Mouse (Mus musculus) lung, embryonic 14.5 days (tissue): ENCODE data around the gene Surf1. TPM values are rescaled to one million over a fixed set of nuclear protein-coding genes. Genes with fewer than 3 reads are reported as not detected.

Experiments
- ATAC-seq: fragments of 200-750 bp; cut with Nextera tagmentation; 2 replicates; pipeline ENCODE4 v1.8.0; 2017; ENCODE audit warnings: mild to moderate bottlenecking, moderate TSS enrichment, moderate library complexity; ENCODE audit not compliant: insufficient read depth
- DNase-seq: peaks from one replicate; pipeline ENCODE4 v3.0.0-alpha.2; 2015
- H3K27ac ChIP-seq: fragments of 300-500 bp; sonication (generic); 2 replicates; pipeline ENCODE4 v1.5.1; 2014; ENCODE audit warnings: low read depth, mild to moderate bottlenecking, moderate library complexity
- H3K27me3 ChIP-seq: fragments of 300-500 bp; sonication (generic); 2 replicates; pipeline ENCODE4 v1.6.1; 2014; ENCODE audit warnings: low read length, control low read depth; ENCODE audit not compliant: insufficient read depth
- H3K36me3 ChIP-seq: fragments of 300-500 bp; sonication (generic); 2 replicates; pipeline ENCODE4 v1.6.1; 2014; ENCODE audit warnings: control low read depth; ENCODE audit not compliant: insufficient read depth
- H3K4me1 ChIP-seq: fragments of 300-500 bp; sonication (generic); 2 replicates; pipeline ENCODE4 v1.6.1; 2014; ENCODE audit warnings: antibody characterized with exemption, control low read depth; ENCODE audit not compliant: insufficient read depth
- H3K4me2 ChIP-seq: fragments of 300-500 bp; sonication (generic); 2 replicates; pipeline ENCODE4 v1.6.1; 2014; ENCODE audit warnings: mild to moderate bottlenecking
- H3K4me3 ChIP-seq: fragments of 300-500 bp; sonication (generic); 2 replicates; pipeline ENCODE4 v1.5.1; 2014; ENCODE audit warnings: low read depth, low read length
- H3K9ac ChIP-seq: fragments of 300-500 bp; sonication (generic); 2 replicates; pipeline ENCODE4 v1.6.1; 2014
- H3K9me3 ChIP-seq: fragments of 300-500 bp; sonication (generic); 2 replicates; pipeline ENCODE4 v1.6.1; 2016; ENCODE audit warnings: low read depth, low read length, control low read depth
- CTCF ChIP-seq: IDR thresholded peaks from 2 replicates; pipeline ENCODE4 v1.5.1; 2016; ENCODE audit warnings: antibody characterized with exemption, low read depth
- WGBS: fragments of 180-500 bp; shearing (Covaris S2); extraction: QIAGEN DNeasy Blood & Tissue Kit; methylation state at CpG from one replicate; pipeline ENCODE4 v1.1.7; 2014; 5-methylcytosine and 5-hydroxymethylcytosine counted together
- polyA plus RNA-seq: library from polyadenylated mRNA; unstranded; fragments of >200 nt; fragmentation: Nextera tagmentation; extraction: Ambion mirVana; gene quantifications from 2 replicates; pipeline ENCODE4 v1.2.1, GENCODE M21; 2014

Gene Surf1
- polyA plus RNA-seq, 1 experiment from 2014 or later, result 41.5 TPM

- 59% methylated on average over 5 of the region's 5 CpGs for WGBS
- no peak for TF ChIP-seq CTCF
- Histone ChIP-seq H3K36me3 (peaks cover 56% of the 10 kb centered on the region), H3K9ac (peak overlapping the region; percentile 97), H3K4me1 (peaks cover 11% of the 10 kb centered on the region), H3K9me3 (no peaks in the 10 kb centered on the region), H3K27ac (peak overlapping the region; percentile 42; the same call in 1 of the 2 replicates), H3K4me3 (peak overlapping the region; percentile 87), H3K27me3 (no peaks in the 10 kb centered on the region), H3K4me2 (peak overlapping the region; percentile 85)
- DNase-seq (no peak), ATAC-seq (no peak)
Measured at GRCm38 (mm10) chr2:26912253-26912770, 4.0 kb downstream of the Surf1 start.

- H3K27me3 ChIP-seq, result no peaks in the 10 kb centered on the region
- H3K4me1 ChIP-seq, result peaks cover 8% of the 10 kb centered on the region; the same call in 1 of the 2 replicates
- H3K9me3 ChIP-seq, result no peaks in the 10 kb centered on the region
- WGBS, result under 1% methylated on average over 35 of the region's 37 CpGs
- peak overlapping the region; percentile 87 for H3K4me3 ChIP-seq
- ATAC-seq, result peak; percentile 25
- H3K9ac ChIP-seq, result peak overlapping the region; percentile 97
- TF ChIP-seq CTCF, result no peak
- peaks cover 67% of the 10 kb centered on the region for H3K36me3 ChIP-seq
- peak overlapping the region; percentile 94 for H3K27ac ChIP-seq
- peak overlapping the region; percentile 85 for H3K4me2 ChIP-seq
- peak; percentile 69 for DNase-seq
Measured at GRCm38 (mm10) chr2:26910994-26911765, 5.2 kb downstream of the Surf1 start.

DNA sequence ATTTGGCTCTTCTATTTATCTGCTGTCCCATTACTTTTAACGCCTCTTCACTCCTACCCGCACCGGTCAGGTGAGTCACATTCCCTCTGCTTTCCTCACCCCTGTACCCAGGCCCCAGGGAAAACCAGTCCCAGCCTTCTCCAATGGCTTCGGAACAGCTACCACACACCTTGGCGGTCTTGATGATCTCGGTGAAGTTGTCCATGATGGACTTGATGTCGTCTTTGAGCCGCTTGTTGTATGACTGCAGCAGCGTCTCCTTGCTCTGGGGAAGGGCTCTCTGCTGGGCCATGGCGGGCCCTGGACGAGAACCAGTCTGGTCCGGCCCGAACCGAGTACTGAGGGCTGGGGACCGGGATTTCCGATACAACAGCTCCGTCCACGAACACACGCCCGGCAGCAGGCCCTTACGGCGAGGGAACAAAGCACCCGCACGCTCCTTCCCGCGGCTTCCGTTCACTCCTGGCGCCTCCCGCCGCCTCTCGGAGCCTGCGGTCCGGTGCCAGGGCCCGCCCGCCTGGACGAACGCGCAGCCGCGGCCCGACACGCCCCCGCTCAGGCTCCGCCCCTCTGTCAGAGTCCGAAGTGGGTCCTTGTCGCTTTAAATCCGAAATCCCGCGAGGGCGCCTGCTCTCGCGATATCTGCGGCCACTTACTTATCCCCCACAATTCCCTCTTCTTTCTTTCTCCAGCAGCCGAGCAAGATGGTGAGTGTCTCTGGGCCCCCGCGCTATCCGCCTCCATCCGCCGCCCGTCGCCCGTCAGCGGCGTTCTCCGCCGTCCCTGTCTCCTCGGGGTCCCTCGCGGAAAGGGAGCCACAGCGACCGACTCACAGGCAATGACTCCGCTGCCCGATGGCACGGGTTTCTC lies 6.0 kb downstream of the Surf1 start, which contains the start of the genes Med22 and Rpl7a:
Gene Med22, minus strand, starts transcription at position 554 of the 870 bp plus-strand sequence.
Gene Rpl7a, plus strand, starts transcription at position 641 of the 870 bp plus-strand sequence.
- under 1% methylated on average over 74 of the region's 74 CpGs for WGBS
- H3K4me1 ChIP-seq, result peaks cover 8% of the 10 kb centered on the region; the same call in 1 of the 2 replicates

GRCm38 (mm10) chr2:26909387-26909784 lies 6.9 kb downstream of the Surf1 start:
- no peaks in the 10 kb centered on the region for H3K9me3 ChIP-seq
- H3K4me2 ChIP-seq, result peak overlapping the region; percentile 69
- H3K4me3 ChIP-seq, result peak overlapping the region; percentile 87
- peak overlapping the region; percentile 69 for H3K9ac ChIP-seq
- H3K27ac ChIP-seq, result 0 out of 2 replicates have a peak overlapping the region, but pooled peaks have one; percentile 87
- DNase-seq (no peak), ATAC-seq (no peak)
- peak; percentile 37; the same call in 1 of the 2 replicates for TF ChIP-seq CTCF
- peaks cover 8% of the 10 kb centered on the region; the same call in 1 of the 2 replicates for H3K4me1 ChIP-seq
- H3K27me3 ChIP-seq, result no peaks in the 10 kb centered on the region
- H3K36me3 ChIP-seq, result peaks cover 81% of the 10 kb centered on the region

More for the DNA sequence above, 6.0 kb downstream of the Surf1 start, which contains the start of the genes Med22 and Rpl7a:
- no peak for TF ChIP-seq CTCF
- Histone ChIP-seq H3K9me3 (no peaks in the 10 kb centered on the region), H3K36me3 (peaks cover 75% of the 10 kb centered on the region), H3K4me3 (peak within 1 kb of the TSS; percentile 87), H3K27me3 (no peaks in the 10 kb centered on the region), H3K4me2 (peak within 1 kb of the TSS; percentile 85), H3K9ac (peak within 1 kb of the TSS; percentile 97), H3K27ac (peak within 1 kb of the TSS; percentile 94)
- ATAC-seq, result peak; percentile 87
- peak; percentile 100 for DNase-seq

DNA sequence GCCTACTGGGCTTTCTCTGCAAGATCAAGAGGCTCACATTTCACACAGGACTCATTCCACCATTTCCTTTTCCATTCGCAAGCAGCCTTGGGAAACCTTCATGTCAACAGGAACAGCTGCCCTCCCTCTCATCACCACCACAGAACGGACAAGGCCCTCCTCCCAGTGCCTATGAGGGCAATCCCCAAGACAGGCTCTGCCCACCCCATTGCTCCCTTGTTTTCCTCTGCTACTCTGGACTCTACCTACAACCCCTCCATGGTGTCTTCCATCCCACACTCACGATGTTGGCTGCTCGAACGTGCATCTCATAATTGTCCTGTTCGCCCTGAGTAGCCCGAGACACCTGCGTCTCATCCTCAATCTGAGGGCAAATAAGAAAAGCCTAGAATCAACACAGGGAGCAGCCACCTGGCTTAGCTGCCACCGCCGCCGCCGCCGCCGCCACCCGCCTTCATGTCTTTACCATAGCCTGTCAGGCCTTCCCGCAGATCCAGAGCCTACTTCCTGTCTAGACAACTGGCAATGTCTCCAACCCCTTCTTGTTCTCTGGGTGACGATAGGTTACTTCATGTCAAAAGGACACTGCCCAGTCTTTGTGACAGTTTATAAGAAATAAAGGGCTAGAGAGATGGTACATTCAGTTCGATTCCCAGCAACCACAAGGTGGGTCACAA lies 7.5 kb downstream of the Surf1 start:
- Histone ChIP-seq H3K4me3 (peak overlapping the region; percentile 87), H3K36me3 (peaks cover 76% of the 10 kb centered on the region), H3K27me3 (no peaks in the 10 kb centered on the region), H3K9ac (peak overlapping the region; percentile 69), H3K9me3 (no peaks in the 10 kb centered on the region), H3K4me2 (peak overlapping the region; percentile 69), H3K4me1 (peaks cover 8% of the 10 kb centered on the region; the same call in 1 of the 2 replicates), H3K27ac (no peak overlapping the region)
- no peak for TF ChIP-seq CTCF
- 77% methylated on average over 18 of the region's 18 CpGs for WGBS
- DNase-seq, result no peak
- ATAC-seq, result no peak

DNA sequence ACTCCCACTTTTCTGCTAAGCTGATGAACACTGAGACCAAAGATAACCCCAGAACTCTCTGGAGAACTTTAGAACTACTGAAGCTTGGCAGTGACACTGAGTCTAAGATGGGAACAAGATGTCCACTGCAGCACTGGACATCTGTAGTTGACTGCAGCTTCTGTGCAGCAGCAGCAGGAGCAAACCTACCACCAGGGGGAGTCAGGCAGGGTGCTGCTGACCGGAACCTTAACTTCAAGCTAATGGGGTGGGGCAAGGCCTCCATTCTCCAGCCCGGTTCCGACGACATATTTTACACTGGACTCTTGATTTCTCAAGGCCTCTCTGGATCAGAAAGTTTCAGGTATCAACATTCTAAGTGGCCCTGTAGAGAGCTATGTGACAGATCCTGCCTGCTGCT lies 9.2 kb downstream of the Surf1 start:
- Histone ChIP-seq H3K4me3 (no peak overlapping the region), H3K9me3 (no peaks in the 10 kb centered on the region), H3K4me1 (peaks cover 13% of the 10 kb centered on the region; the same call in 1 of the 2 replicates), H3K27ac (no peak overlapping the region), H3K36me3 (peaks cover 59% of the 10 kb centered on the region), H3K4me2 (no peak overlapping the region), H3K27me3 (no peaks in the 10 kb centered on the region), H3K9ac (no peak overlapping the region; the same call in 1 of the 2 replicates)
- WGBS, result 46% methylated on average over 4 of the region's 4 CpGs
- peak; percentile 85 for TF ChIP-seq CTCF
- DNase-seq (peak; percentile 74), ATAC-seq (no peak)
